Mouse (Mus musculus): Measurements from ENCODE around the gene Fgf11.

The Fgf11 gene

GRCm38 (mm10) chr11:69789431-69789830 is 12.2 kb downstream of the Fgf11 start:
- in situ Hi-C loops (cut with MboI, MseI): no loop called here

GRCm38 (mm10) chr11:69787306-69787705 is 14.4 kb downstream of the Fgf11 start:
- in situ Hi-C loops (cut with MboI, MseI): no loop called here

- in situ Hi-C loops (cut with MboI, MseI): no loop called here
Observed at GRCm38 (mm10) chr11:69784793-69785272, 16.8 kb downstream of the Fgf11 start.

- in situ Hi-C loops (cut with MboI, MseI): no loop called here
Observed at GRCm38 (mm10) chr11:69781828-69782227, 19.8 kb downstream of the Fgf11 start.

- in situ Hi-C loops (cut with MboI, MseI): no loop called here
Observed at GRCm38 (mm10) chr11:69778985-69779384, 22.7 kb downstream of the Fgf11 start.

- in situ Hi-C loops (cut with MboI, MseI): no loop called here
Observed at GRCm38 (mm10) chr11:69778258-69778982, 23.2 kb downstream of the Fgf11 start.

GRCm38 (mm10) chr11:69777504-69778257 is 24.0 kb downstream of the Fgf11 start:
- in situ Hi-C loops (cut with MboI, MseI): no loop called here

- in situ Hi-C loops (cut with MboI, MseI): no loop called here
Observed at GRCm38 (mm10) chr11:69776488-69776887, 25.2 kb downstream of the Fgf11 start.

- in situ Hi-C loops (cut with MboI, MseI): no loop called here
Observed at GRCm38 (mm10) chr11:69775716-69776115, 25.9 kb downstream of the Fgf11 start.

- in situ Hi-C loops (cut with MboI, MseI): loop anchor here in 1 of 2 experiments (25.0 kb wide), 1 partner anchor 1313 kb away; no protein-coding TSS in a partner anchor
Observed at GRCm38 (mm10) chr11:69774961-69775360, 26.7 kb downstream of the Fgf11 start.

- in situ Hi-C loops (cut with MboI, MseI): loop anchor here in 1 of 2 experiments (25.0 kb wide), 1 partner anchor 1305 kb away; no protein-coding TSS in a partner anchor
Observed at GRCm38 (mm10) chr11:69767625-69767909, 34.1 kb downstream of the Fgf11 start.

- in situ Hi-C loops (cut with MboI, MseI): loop anchor here in 1 of 2 experiments (25.0 kb wide), 1 partner anchor 1305 kb away; no protein-coding TSS in a partner anchor
Observed at GRCm38 (mm10) chr11:69766872-69767624, 34.6 kb downstream of the Fgf11 start.

- in situ Hi-C loops (cut with MboI, MseI): loop anchor here in 1 of 2 experiments (25.0 kb wide), 1 partner anchor 1304 kb away; no protein-coding TSS in a partner anchor
Observed at GRCm38 (mm10) chr11:69766126-69766609, 35.5 kb downstream of the Fgf11 start.

GRCm38 (mm10) chr11:69765221-69766125 is 36.2 kb downstream of the Fgf11 start, which contains the start of gene Zbtb4:
Zbtb4 (plus strand) TSS chr11:69765912.
- in situ Hi-C loops (cut with MboI, MseI): loop anchor here in 1 of 2 experiments (25.0 kb wide), 1 partner anchor 1303 kb away; no protein-coding TSS in a partner anchor

- in situ Hi-C loops (cut with MboI, MseI): loop anchor here in 1 of 2 experiments (25.0 kb wide), 1 partner anchor 1301 kb away; no protein-coding TSS in a partner anchor
Observed at GRCm38 (mm10) chr11:69763551-69763950, 38.1 kb downstream of the Fgf11 start.

GRCm38 (mm10) chr11:69761868-69762267 is 39.8 kb downstream of the Fgf11 start, which contains the start of gene Slc35g3:
Slc35g3 (minus strand) TSS chr11:69761968.
- in situ Hi-C loops (cut with MboI, MseI): loop anchor here in 1 of 2 experiments (25.0 kb wide), 1 partner anchor 1300 kb away; no protein-coding TSS in a partner anchor

- in situ Hi-C loops (cut with MboI, MseI): loop anchor here in 1 of 2 experiments (25.0 kb wide), 1 partner anchor 1299 kb away; no protein-coding TSS in a partner anchor
Observed at GRCm38 (mm10) chr11:69760901-69761200, 40.8 kb downstream of the Fgf11 start.

- in situ Hi-C loops (cut with MboI, MseI): loop anchor here in 1 of 2 experiments (25.0 kb wide), 1 partner anchor 1298 kb away; no protein-coding TSS in a partner anchor
Observed at GRCm38 (mm10) chr11:69760160-69760900, 41.3 kb downstream of the Fgf11 start.
